Mouse (Mus musculus) hindbrain, embryonic 14.5 days (tissue): Measurements from ENCODE around the gene H2afx. TPM values are rescaled to one million over a fixed set of nuclear protein-coding genes. Genes with fewer than 3 reads are reported as not detected.
"Not testable (repeated sequence)": the region's sequence is repeated elsewhere in the genome, so short reads cannot be mapped to it uniquely, and the experiment has no call there.

Experiments
- ATAC-seq: fragments of 200-750 bp; cut with Nextera tagmentation; 2 replicates; pipeline ENCODE4 v1.8.0; 2017; ENCODE audit warnings: moderate number of reproducible peaks, mild to moderate bottlenecking, moderate TSS enrichment, moderate library complexity; ENCODE audit not compliant: low FRiP score
- DNase-seq: peaks from one replicate; pipeline ENCODE4 v3.0.0-alpha.2; 2015; ENCODE audit warnings: low spot score
- H3K27ac ChIP-seq: fragments of 300-500 bp; sonication (generic); 2 replicates; pipeline ENCODE4 v1.5.1; 2014; ENCODE audit warnings: mild to moderate bottlenecking, moderate library complexity
- H3K27me3 ChIP-seq: fragments of 300-500 bp; sonication (generic); 2 replicates; pipeline ENCODE4 v1.6.1; 2014; ENCODE audit warnings: mild to moderate bottlenecking, low read length, mixed read lengths; ENCODE audit not compliant: control insufficient read depth, insufficient read depth
- H3K36me3 ChIP-seq: fragments of 300-500 bp; sonication (generic); replicated peaks from 2 replicates; pipeline ENCODE4 v1.6.1; 2014; ENCODE audit not compliant: control insufficient read depth, insufficient read depth
- H3K4me1 ChIP-seq: fragments of 300-500 bp; sonication (generic); replicated peaks from 2 replicates; pipeline ENCODE4 v1.6.1; 2014; ENCODE audit warnings: antibody characterized with exemption, low read length, mixed read lengths; ENCODE audit not compliant: control insufficient read depth, insufficient read depth
- H3K4me2 ChIP-seq: fragments of 300-500 bp; sonication (generic); replicated peaks from 2 replicates; pipeline ENCODE4 v1.6.1; 2014; ENCODE audit warnings: mild to moderate bottlenecking, moderate library complexity
- H3K4me3 ChIP-seq: fragments of 300-500 bp; sonication (generic); replicated peaks from 2 replicates; pipeline ENCODE4 v1.5.1; 2014; ENCODE audit warnings: mild to moderate bottlenecking, low read length
- H3K9ac ChIP-seq: fragments of 300-500 bp; sonication (generic); 2 replicates; pipeline ENCODE4 v1.6.1; 2014
- H3K9me3 ChIP-seq: fragments of 300-500 bp; sonication (generic); 2 replicates; pipeline ENCODE4 v1.6.1; 2016; ENCODE audit warnings: low read length; ENCODE audit not compliant: control insufficient read depth
- WGBS: fragments of 180-500 bp; shearing (Covaris S2); extraction: QIAGEN DNeasy Blood & Tissue Kit; methylation state at CpG from one replicate; pipeline ENCODE4 v1.1.7; 2014; 5-methylcytosine and 5-hydroxymethylcytosine counted together
- polyA plus RNA-seq: library from polyadenylated mRNA; unstranded; fragments of >200 nt; fragmentation: Nextera tagmentation; extraction: Ambion mirVana; gene quantifications from 2 replicates; pipeline ENCODE4 v1.2.1, GENCODE M21; 2014

Gene H2afx
- polyA plus RNA-seq, 1 experiment from 2014 or later = 107 TPM

- Histone ChIP-seq H3K9ac (no peak overlapping the region), H3K4me1 (peaks cover 36% of the 10 kb centered on the region), H3K27me3 (no peaks in the 10 kb centered on the region), H3K4me3 (no peak overlapping the region), H3K27ac (no peak overlapping the region), H3K4me2 (peak overlapping the region; percentile 93), H3K36me3 (peaks cover 41% of the 10 kb centered on the region), H3K9me3 (no peaks in the 10 kb centered on the region)
- DNase-seq (no peak), ATAC-seq (no peak)
- WGBS = 68% methylated on average over 4 of the region's 4 CpGs
Observed at GRCm38 (mm10) chr9:44317452-44317851, 17.0 kb upstream of the H2afx start.

DNA sequence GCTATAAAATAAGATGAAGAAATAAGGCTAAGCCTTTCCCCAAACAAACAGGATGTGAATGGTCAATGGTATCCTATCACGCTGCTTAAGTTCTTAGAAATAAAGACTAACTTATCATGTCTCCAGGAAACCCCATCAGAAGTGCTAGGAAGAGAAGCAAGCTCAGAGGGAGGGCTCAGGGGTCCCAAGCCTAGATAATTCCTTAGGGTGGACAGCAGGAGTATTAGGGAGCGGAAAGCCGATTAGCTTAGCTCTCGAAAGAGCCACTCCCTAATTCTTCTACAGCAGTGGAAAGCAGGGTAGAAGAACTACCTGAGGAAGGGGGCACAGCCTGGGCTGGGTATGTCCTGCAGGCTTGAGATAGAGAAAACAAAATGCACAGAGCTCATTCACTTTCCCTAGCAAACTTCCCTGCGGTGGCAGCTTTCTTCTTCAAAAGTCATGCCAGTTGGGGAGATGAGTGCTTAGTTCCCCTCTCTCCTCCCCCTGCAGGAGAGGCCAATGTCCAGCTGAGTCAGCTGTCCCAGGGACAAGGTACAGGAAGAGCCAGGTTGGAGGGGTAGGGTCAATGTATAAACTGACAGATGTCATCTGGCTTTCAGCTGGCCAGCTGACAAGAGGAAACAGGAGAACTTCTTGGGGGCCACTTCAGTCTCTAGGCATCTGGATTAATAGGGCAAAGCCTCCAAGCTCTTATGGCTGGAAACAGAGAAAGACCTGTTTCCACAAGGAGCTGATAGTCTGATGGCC lies 16.2 kb upstream of the H2afx start:
- peak overlapping the region; percentile 93 for H3K4me2 ChIP-seq
- H3K9me3 ChIP-seq = no peaks in the 10 kb centered on the region
- peaks cover 36% of the 10 kb centered on the region for H3K4me1 ChIP-seq
- H3K4me3 ChIP-seq = peak overlapping the region; percentile 73
- H3K27ac ChIP-seq = no peak overlapping the region
- DNase-seq (no peak), ATAC-seq (no peak)
- WGBS = 68% methylated on average over 5 of the region's 5 CpGs
- no peaks in the 10 kb centered on the region for H3K27me3 ChIP-seq
- H3K36me3 ChIP-seq = peaks cover 33% of the 10 kb centered on the region
- peak overlapping the region; percentile 88 for H3K9ac ChIP-seq

DNA sequence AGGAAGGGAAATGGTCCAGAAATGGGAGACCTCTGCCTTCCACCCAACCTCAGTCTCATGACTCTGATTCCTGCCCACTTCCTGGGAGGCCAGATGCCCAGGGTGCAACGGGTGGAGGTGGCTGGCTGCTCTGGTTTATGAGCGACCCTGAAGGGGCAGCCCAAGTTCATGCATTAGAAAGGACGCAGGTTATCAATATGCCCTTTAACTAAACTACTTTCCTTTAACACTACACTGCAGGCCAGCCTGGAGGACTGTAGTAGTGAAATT lies 15.7 kb upstream of the H2afx start:
- Histone ChIP-seq H3K27ac (no peak overlapping the region), H3K27me3 (no peaks in the 10 kb centered on the region), H3K9me3 (no peaks in the 10 kb centered on the region), H3K9ac (peak overlapping the region; percentile 88), H3K4me1 (peaks cover 36% of the 10 kb centered on the region), H3K36me3 (peaks cover 28% of the 10 kb centered on the region), H3K4me2 (peak overlapping the region; percentile 93), H3K4me3 (peak overlapping the region; percentile 73)
- ATAC-seq (no peak), DNase-seq (no peak)
- WGBS = 47% methylated on average over 3 of the region's 3 CpGs

- no peaks in the 10 kb centered on the region for H3K9me3 ChIP-seq
- peak overlapping the region; percentile 93 for H3K4me2 ChIP-seq
- 3% methylated on average over 37 of the region's 37 CpGs for WGBS
- peak overlapping the region; percentile 88 for H3K9ac ChIP-seq
- H3K4me3 ChIP-seq = peak overlapping the region; percentile 73
- H3K27ac ChIP-seq = peak overlapping the region; percentile 72
- peaks cover 23% of the 10 kb centered on the region for H3K36me3 ChIP-seq
- ATAC-seq (0 out of 2 replicates have a peak, but pooled peaks have one; percentile 1), DNase-seq (no peak)
- peaks cover 36% of the 10 kb centered on the region for H3K4me1 ChIP-seq
- H3K27me3 ChIP-seq = no peaks in the 10 kb centered on the region
Observed at GRCm38 (mm10) chr9:44319105-44319886, 15.2 kb upstream of the H2afx start.

DNA sequence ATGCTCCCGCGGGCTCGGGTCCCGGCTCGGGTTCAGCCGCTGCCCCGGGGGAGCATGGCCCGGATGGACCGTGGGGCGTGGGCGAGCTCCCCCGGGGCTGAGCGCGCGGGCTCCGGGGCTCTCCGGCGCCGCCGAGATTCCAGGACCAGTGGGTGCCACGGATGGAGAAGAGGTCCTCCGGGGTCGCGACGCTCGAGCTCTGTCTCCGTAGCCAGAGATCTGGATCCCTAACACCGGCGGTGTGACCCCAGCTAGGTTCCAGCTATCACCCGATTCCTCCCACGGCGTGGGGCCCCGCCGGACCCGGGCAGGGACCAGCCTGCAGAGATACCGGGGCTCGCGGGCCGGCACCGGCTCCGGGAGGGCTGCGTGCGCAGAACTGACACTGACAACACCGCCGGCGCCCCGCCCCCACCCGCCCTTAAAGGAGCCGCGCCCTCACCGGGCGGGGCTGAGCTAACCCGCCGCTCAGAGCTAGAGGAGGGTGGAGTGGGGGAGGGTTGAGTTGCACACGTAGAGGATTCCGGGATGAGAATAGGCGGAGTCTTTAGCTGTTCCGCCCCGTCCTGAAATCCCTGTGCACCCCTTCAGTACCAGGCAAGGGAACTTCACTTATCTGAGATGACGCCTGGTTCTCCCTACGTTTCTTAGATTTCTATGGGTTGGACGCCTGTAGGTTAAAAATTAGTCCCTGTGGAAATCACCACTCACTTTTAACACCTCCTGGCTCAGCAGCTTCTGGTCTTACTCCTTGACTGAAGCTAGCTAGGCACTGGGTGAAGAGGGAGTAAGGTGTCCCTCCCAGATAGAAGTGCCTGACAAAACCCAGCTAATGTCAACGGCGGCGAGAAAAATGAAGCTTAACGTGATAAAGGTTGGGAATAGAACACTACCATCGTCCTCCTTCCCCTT lies 14.4 kb upstream of the H2afx start, which contains the start of gene C2cd2l:
Gene C2cd2l (minus strand): TSS at position 399 of the 912 bp plus-strand sequence.
- H3K9ac ChIP-seq = peak within 1 kb of the TSS; percentile 88
- WGBS = under 1% methylated on average over 67 of the region's 67 CpGs
- H3K36me3 ChIP-seq = peaks cover 14% of the 10 kb centered on the region
- peak within 1 kb of the TSS; percentile 73 for H3K4me3 ChIP-seq
- peaks cover 36% of the 10 kb centered on the region for H3K4me1 ChIP-seq
- peak within 1 kb of the TSS; percentile 93 for H3K4me2 ChIP-seq
- no peaks in the 10 kb centered on the region for H3K9me3 ChIP-seq
- no peaks in the 10 kb centered on the region for H3K27me3 ChIP-seq
- ATAC-seq (peak; percentile 98), DNase-seq (peak; percentile 96)
- peak within 1 kb of the TSS; percentile 72 for H3K27ac ChIP-seq

GRCm38 (mm10) chr9:44320799-44321133 lies 13.7 kb upstream of the H2afx start:
- peak overlapping the region; percentile 93 for H3K4me2 ChIP-seq
- ATAC-seq = no peak
- no peaks in the 10 kb centered on the region for H3K27me3 ChIP-seq
- peaks cover 8% of the 10 kb centered on the region for H3K36me3 ChIP-seq
- H3K27ac ChIP-seq = peak overlapping the region; percentile 70
- H3K9me3 ChIP-seq = no peaks in the 10 kb centered on the region
- H3K9ac ChIP-seq = peak overlapping the region; percentile 39
- peak overlapping the region; percentile 73 for H3K4me3 ChIP-seq
- H3K4me1 ChIP-seq = peaks cover 36% of the 10 kb centered on the region
- WGBS = 14% methylated on average over 6 of the region's 6 CpGs
- no peak for DNase-seq

- not testable (repeated sequence) for DNase-seq, H3K4me2 ChIP-seq, H3K27ac ChIP-seq, H3K9ac ChIP-seq, H3K4me3 ChIP-seq, H3K27me3 ChIP-seq, H3K36me3 ChIP-seq, H3K9me3 ChIP-seq, ATAC-seq
- peaks cover 27% of the 10 kb centered on the region for H3K4me1 ChIP-seq
- 94% methylated on average over 4 of the region's 4 CpGs for WGBS
Observed at GRCm38 (mm10) chr9:44323656-44324055, 10.8 kb upstream of the H2afx start.

GRCm38 (mm10) chr9:44324147-44324546 lies 10.3 kb upstream of the H2afx start:
- 74% methylated on average over 6 of the region's 6 CpGs for WGBS
- Histone ChIP-seq H3K36me3 (peaks cover 8% of the 10 kb centered on the region), H3K9ac (no peak overlapping the region), H3K27ac (no peak overlapping the region), H3K27me3 (no peaks in the 10 kb centered on the region), H3K9me3 (no peaks in the 10 kb centered on the region), H3K4me1 (peaks cover 22% of the 10 kb centered on the region), H3K4me3 (no peak overlapping the region), H3K4me2 (no peak overlapping the region)
- ATAC-seq (no peak), DNase-seq (no peak)
